ENCODE assay signal across 14 mouse cellular contexts in genomic region chr13:8839111-8839510, GRCm38 (mm10). TPM values are rescaled to one million over a fixed set of nuclear protein-coding genes. Genes with fewer than 3 reads are reported as not detected.
DNase-seq lines count a peak whose midpoint lies in the region; ATAC-seq and TF ChIP-seq lines count a peak whose summit lies in the region.
"Had no signal": no experiment of that assay in that cellular context is flagged by ENCODE, and none has a peak within 500 bp of the region (broad histone marks: within the 10 kb centered on the region; RNA-seq: fewer than 3 reads in every experiment).

No protein-coding gene starts in this region.

- no peak for DNase-seq in kidney, adult 11 months
- peak; percentile 21 for DNase-seq in heart, adult 8-10 months (ENCODE audit: low spot score)
- no peak for DNase-seq in retina, postnatal 1 day
- DNase-seq in cerebellum, adult 11-12 months, result no peak
- DNase-seq: adrenal gland, postnatal 25 days; layer of hippocampus, adult 9-11 months; right cerebral cortex, adult 18-20 months had no signal

- 89% methylated on average over 10 of the region's 10 CpGs for WGBS in kidney, embryonic 16.5 days
- 88% methylated on average over 10 of the region's 10 CpGs for WGBS in intestine, postnatal 0 days

- no peak overlapping the region for H3K4me3 ChIP-seq in kidney, embryonic 16.5 days (ENCODE audit: low read length)
- H3K4me3 ChIP-seq in brown adipose tissue, adult 24 weeks (ENCODE audit: insufficient read depth, low read depth, low read length), result no peak overlapping the region
- no peak overlapping the region for H3K4me3 ChIP-seq in intestine, postnatal 0 days (ENCODE audit: low read depth, low read length)
- H3K4me3 ChIP-seq: embryonic facial prominence, embryonic 12.5 days; forebrain, embryonic 12.5 days; neural tube, embryonic 15.5 days had no signal

- ATAC-seq in kidney, embryonic 16.5 days (ENCODE audit: low FRiP score, low TSS enrichment), result no peak
- ATAC-seq in intestine, postnatal 0 days, result no peak

- peak overlapping the region; percentile 46 for H3K27ac ChIP-seq in kidney, embryonic 16.5 days (ENCODE audit: low read length)
- H3K27ac ChIP-seq in brown adipose tissue, adult 24 weeks (replicated peaks; ENCODE audit: low read depth, low read length), result peak overlapping the region; percentile 85
- H3K27ac ChIP-seq in intestine, postnatal 0 days (ENCODE audit: low read depth, low read length), result peak overlapping the region; percentile 41; the same call in 1 of the 2 replicates
- H3K27ac ChIP-seq: embryonic facial prominence, embryonic 12.5 days; forebrain, embryonic 12.5 days; liver, embryonic 14.5 days; neural tube, embryonic 15.5 days had no signal

- H3K9ac ChIP-seq in kidney, embryonic 16.5 days (replicated peaks; ENCODE audit: low read length), result no peak overlapping the region
- no peak overlapping the region for H3K9ac ChIP-seq in intestine, postnatal 0 days (ENCODE audit: low read depth, low read length)
- H3K9ac ChIP-seq: embryonic facial prominence, embryonic 12.5 days; forebrain, embryonic 12.5 days; liver, embryonic 14.5 days; neural tube, embryonic 15.5 days had no signal

- H3K27me3 ChIP-seq in kidney, embryonic 16.5 days (ENCODE audit: insufficient read depth, low read length), result no peaks in the 10 kb centered on the region
- no peaks in the 10 kb centered on the region for H3K27me3 ChIP-seq in intestine, postnatal 0 days (replicated peaks; ENCODE audit: control insufficient read depth, insufficient read depth, low read length)
- H3K27me3 ChIP-seq: embryonic facial prominence, embryonic 12.5 days; forebrain, embryonic 12.5 days; neural tube, embryonic 15.5 days had no signal

- H3K4me2 ChIP-seq in kidney, embryonic 16.5 days (replicated peaks; ENCODE audit: low read depth, low read length), result no peak overlapping the region
- H3K4me2 ChIP-seq in intestine, postnatal 0 days (replicated peaks; ENCODE audit: low read depth), result no peak overlapping the region
- H3K4me2 ChIP-seq: embryonic facial prominence, embryonic 12.5 days; forebrain, embryonic 12.5 days; neural tube, embryonic 15.5 days had no signal

- no peak for TF ChIP-seq CTCF in intestine, postnatal 0 days (IDR thresholded peaks at IDR 0.05; ENCODE audit: low read depth)

- no peaks in the 10 kb centered on the region for H3K4me1 ChIP-seq in kidney, embryonic 16.5 days (ENCODE audit: insufficient read depth, low read length)
- no peaks in the 10 kb centered on the region; the same call in 1 of the 2 replicates for H3K4me1 ChIP-seq in brown adipose tissue, adult 24 weeks (ENCODE audit: control insufficient read depth, insufficient read depth, insufficient read length, low read length)
- no peaks in the 10 kb centered on the region for H3K4me1 ChIP-seq in intestine, postnatal 0 days (replicated peaks; ENCODE audit: control insufficient read depth, insufficient read depth, low read length)
- H3K4me1 ChIP-seq: embryonic facial prominence, embryonic 12.5 days; forebrain, embryonic 12.5 days; neural tube, embryonic 15.5 days had no signal

- H3K9me3 ChIP-seq in kidney, embryonic 16.5 days (ENCODE audit: low read length), result no peaks in the 10 kb centered on the region
- H3K9me3 ChIP-seq in intestine, postnatal 0 days (ENCODE audit: control insufficient read depth), result no peaks in the 10 kb centered on the region
- H3K9me3 ChIP-seq: embryonic facial prominence, embryonic 12.5 days; forebrain, embryonic 12.5 days; neural tube, embryonic 15.5 days had no signal

- H3K36me3 ChIP-seq in kidney, embryonic 16.5 days (ENCODE audit: insufficient read depth, low read length), result peaks cover 59% of the 10 kb centered on the region
- peaks cover 55% of the 10 kb centered on the region for H3K36me3 ChIP-seq in intestine, postnatal 0 days (ENCODE audit: control insufficient read depth, insufficient read depth)

RNA-seq across cellular contexts. Expression of gene Wdr37, which starts 32.6 kb away (rescaled TPM):
- polyA plus RNA-seq in kidney, embryonic 16.5 days (2015; fragmentation: Nextera tagmentation; extraction: Ambion mirVana), result 21.0 and 21.6 TPM in 2 replicates
- 13.1 and 15.3 TPM in 2 replicates for polyA plus RNA-seq in brown adipose tissue, adult 24 weeks (2012; ENCODE audit: insufficient read depth, insufficient read length, missing spikeins)
- total RNA-seq in heart, adult 8-10 months (2022), result 10 to 100 TPM; 31.1 to 39.2 (median 34.4) TPM
- 7.7 and 8.0 TPM in 2 replicates for polyA plus RNA-seq in intestine, postnatal 0 days (2015; fragmentation: Nextera tagmentation; extraction: Ambion mirVana)

RNA-seq across cellular contexts. Expression of gene Idi1, which starts 46.2 kb away (rescaled TPM):
- polyA plus RNA-seq in kidney, embryonic 16.5 days (2015; fragmentation: Nextera tagmentation; extraction: Ambion mirVana), result 59.7 and 62.6 TPM in 2 replicates
- 64.6 and 96.8 TPM in 2 replicates for polyA plus RNA-seq in brown adipose tissue, adult 24 weeks (2012; ENCODE audit: insufficient read depth, insufficient read length, missing spikeins)
- total RNA-seq in heart, adult 8-10 months (2022), result 1 to 10 TPM; 4.0 to 6.0 (median 5.3) TPM
- 27.6 and 30.9 TPM in 2 replicates for polyA plus RNA-seq in intestine, postnatal 0 days (2015; fragmentation: Nextera tagmentation; extraction: Ambion mirVana)
